Mouse (Mus musculus) ES-Bruce4 (cell line): ENCODE data around the gene Golga4.

Source experiments
- CTCF ChIP-seq: IDR thresholded peaks from one replicate; pipeline ENCODE4 v1.8.1; 2011; ENCODE audit warnings: low read depth, low read length
- EP300 ChIP-seq: IDR thresholded peaks from 2 replicates; pipeline ENCODE4 v1.6.1; 2011; ENCODE audit warnings: low read depth, low read length; ENCODE audit not compliant: insufficient read depth
- POLR2A ChIP-seq: IDR thresholded peaks from one replicate; pipeline ENCODE4 v1.8.1; 2011; ENCODE audit warnings: low read length; ENCODE audit not compliant: insufficient read depth

DNA sequence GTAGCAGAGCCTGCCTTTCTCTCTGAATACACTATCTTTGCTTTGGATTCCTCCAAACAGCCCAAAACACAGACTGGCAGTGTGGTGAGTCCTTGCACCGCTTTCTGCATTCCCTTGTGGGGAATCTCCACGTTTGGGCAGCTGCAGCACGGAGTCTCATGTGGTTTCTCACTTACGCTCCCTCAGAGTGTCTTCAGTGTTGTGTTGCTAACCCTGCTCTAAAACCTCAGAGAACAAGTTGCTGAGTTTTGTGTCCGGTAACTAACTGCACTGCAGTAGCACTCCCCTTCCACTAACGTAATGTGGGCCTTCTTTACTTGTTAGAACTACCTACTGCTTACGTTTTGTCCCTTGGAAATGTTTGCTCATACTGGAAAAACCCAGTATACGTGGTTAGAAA is 13.0 kb downstream of the Golga4 start:
- TF ChIP-seq POLR2A (no peak), CTCF (no peak), EP300 (no peak)
